Mouse (Mus musculus): ENCODE measurements around the gene Srcap.

DNA sequence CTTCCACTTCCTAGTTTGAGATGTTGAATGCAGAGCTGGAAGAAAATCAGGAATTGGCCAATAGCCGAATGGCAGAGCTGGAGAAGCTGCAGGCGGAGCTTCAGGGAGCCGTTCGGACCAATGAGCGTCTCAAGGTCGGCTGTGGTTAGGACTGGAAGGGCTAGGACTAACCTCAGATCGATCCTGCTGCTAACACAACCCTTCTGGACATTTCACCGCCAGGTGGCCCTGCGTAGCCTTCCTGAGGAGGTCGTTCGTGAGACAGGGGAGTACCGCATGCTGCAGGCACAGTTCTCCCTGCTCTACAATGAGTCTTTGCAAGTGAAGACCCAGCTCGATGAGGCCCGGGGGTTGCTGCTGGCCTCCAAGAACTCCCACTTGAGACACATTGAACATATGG lies 80.8 kb downstream of the Srcap start:
- TF ChIP-seq POLR2A (IDR thresholded peaks at IDR 0.05; ENCODE audit: borderline replicate concordance, low read depth, low read length), result no peak
- TF ChIP-seq CTCF (IDR thresholded peaks at IDR 0.05; ENCODE audit: low read depth, low read length), result no peak

Measured in bone marrow macrophage, adult 2 months (primary cell).